Mouse (Mus musculus) right cerebral cortex, adult 2 months (tissue): ENCODE results near the gene Tecta.
A peak's percentile ranks its signal among the peaks of the same experiment; 100 is the strongest.

Experiments
- DNase-seq, 2 experiments: peaks; one replicate each; pipeline ENCODE4 v3.0.0; 2021 to 2022; ENCODE audit warnings: low spot score in 2 of 2

Tecta gene

GRCm38 (mm10) chr9:42320616-42321015, 79.1 kb downstream of the Tecta start:
- no peak for DNase-seq

- no peak for DNase-seq
Measured at GRCm38 (mm10) chr9:42318455-42318987, 81.2 kb downstream of the Tecta start.

- DNase-seq = no peak
Measured at GRCm38 (mm10) chr9:42317337-42317736, 82.4 kb downstream of the Tecta start.

GRCm38 (mm10) chr9:42315816-42316215, 83.9 kb downstream of the Tecta start:
- no peak for DNase-seq

- no peak for DNase-seq
Measured at GRCm38 (mm10) chr9:42314959-42315358, 84.8 kb downstream of the Tecta start.

GRCm38 (mm10) chr9:42314388-42314787, 85.3 kb downstream of the Tecta start:
- DNase-seq = no peak

GRCm38 (mm10) chr9:42313872-42314271, 85.9 kb downstream of the Tecta start:
- DNase-seq = peak in 1 of 2 experiments; percentile 44

- DNase-seq = no peak
Measured at GRCm38 (mm10) chr9:42311311-42311710, 88.4 kb downstream of the Tecta start.

- no peak for DNase-seq
Measured at GRCm38 (mm10) chr9:42303894-42304293, 95.8 kb downstream of the Tecta start.

- DNase-seq = no peak
Measured at GRCm38 (mm10) chr9:42301082-42301633, 98.6 kb downstream of the Tecta start.

- DNase-seq = no peak
Measured at GRCm38 (mm10) chr9:42296297-42296922, 103.3 kb downstream of the Tecta start.

GRCm38 (mm10) chr9:42294131-42294530, 105.6 kb downstream of the Tecta start:
- DNase-seq = no peak

GRCm38 (mm10) chr9:42293596-42293995, 106.1 kb downstream of the Tecta start:
- no peak for DNase-seq

- no peak for DNase-seq
Measured at GRCm38 (mm10) chr9:42293051-42293450, 106.7 kb downstream of the Tecta start.

- no peak for DNase-seq
Measured at GRCm38 (mm10) chr9:42279676-42280075, 120.1 kb downstream of the Tecta start.
